Mouse (Mus musculus): Measurements from ENCODE around the gene Lrrc49. TPM values are rescaled to one million over a fixed set of nuclear protein-coding genes. Genes with fewer than 3 reads are reported as not detected.

Lrrc49 gene
- total RNA-seq, 2 experiments from 2014 or later, result 9.4 to 9.5 TPM

GRCm38 (mm10) chr9:60592974-60593373 is 95.0 kb downstream of the Lrrc49 start:
- DNase-seq, result no peak

DNA sequence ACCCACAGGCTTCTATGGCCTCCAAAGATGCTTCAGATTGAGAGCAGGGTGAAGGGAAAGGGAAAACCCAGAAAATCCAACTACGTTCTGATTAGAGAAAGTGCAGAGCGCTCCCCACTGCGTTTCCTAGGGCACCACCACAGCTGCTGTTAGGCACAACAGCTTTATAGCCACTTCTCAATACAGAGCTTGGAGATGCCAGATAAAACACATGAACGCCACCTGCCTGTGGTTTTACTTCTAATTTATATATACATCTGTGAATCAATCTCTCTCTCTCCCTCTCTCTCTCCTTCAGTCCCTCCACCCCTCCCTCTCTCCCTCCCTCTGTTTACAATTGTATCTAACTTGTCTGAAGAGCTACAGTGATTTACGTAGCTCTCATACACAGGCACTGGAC is 95.6 kb downstream of the Lrrc49 start:
- no peak for DNase-seq

DNA sequence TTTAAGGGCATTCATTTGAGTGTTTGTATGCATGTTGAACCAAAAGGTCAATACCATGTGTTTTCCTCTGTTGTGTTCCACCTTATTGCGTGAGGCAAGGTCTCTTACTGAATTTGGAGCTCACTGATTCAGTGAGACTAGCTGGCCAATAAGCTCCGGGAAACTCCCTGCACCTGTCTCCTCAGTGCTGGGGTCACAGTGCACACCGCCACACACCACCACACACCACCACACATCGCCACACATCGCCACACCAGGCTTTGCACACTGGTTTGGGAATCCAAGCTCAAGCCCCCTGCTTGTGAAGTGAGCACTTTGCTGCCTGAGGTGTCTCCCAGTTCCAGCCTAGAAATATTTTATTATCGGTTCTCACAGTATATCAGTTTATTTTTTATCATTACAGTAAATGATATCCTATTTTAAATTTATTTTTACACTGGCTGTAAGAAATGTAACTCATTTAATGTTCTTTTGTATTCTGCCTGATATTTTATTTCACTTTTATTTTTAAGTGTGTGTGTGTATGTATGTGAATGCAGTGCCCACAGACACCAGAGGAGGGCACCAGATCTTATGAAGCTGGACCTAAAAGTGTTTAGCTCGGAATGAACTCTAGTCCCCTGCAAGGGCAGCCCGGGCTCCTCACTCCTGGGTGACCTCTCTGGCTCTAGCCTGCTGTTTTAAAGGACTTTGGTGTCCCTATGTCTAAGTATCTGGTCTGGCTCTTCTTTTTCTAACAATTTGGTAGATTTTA is 96.9 kb downstream of the Lrrc49 start:
- DNase-seq, result no peak

DNA sequence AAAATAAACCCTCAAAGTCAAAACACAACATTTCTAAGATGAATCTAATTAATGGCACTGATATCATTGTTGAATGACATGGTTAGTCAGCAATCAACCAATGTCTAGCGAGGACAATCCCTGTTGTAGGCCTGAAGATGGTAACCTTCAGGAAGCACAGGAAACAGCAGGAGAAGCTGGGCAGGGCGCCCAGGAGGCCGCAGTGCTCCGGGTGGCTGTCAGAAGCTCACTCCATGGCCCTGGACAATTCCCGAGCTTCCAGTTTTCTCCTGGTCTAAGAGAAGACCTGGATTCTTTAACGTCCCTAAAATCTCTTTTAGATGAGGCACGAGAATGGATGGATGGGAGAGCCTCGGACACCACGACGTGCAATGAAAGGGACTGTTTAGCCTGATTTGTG is 99.0 kb downstream of the Lrrc49 start:
- no peak for DNase-seq

GRCm38 (mm10) chr9:60586920-60587319 is 101.0 kb downstream of the Lrrc49 start:
- DNase-seq, result no peak

DNA sequence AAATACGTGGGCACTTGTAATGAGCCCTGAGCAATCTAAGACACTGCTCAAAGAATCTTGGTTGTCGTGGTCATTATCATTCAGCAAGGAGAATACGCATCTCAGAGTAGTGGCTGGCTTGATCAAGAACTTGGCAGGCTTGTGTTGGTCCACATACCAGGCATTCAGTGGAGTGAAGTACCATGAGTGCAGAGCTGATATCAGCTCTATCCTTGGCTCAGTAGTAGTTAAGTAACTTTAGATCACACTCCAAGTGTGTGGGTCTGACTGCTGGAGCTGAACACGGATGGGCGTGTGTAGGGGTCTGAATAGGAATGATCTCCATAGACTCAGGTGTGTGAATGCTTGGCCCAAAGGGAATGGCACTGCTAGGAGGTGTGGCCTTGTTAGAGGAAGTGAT is 102.8 kb downstream of the Lrrc49 start:
- no peak for DNase-seq

DNA sequence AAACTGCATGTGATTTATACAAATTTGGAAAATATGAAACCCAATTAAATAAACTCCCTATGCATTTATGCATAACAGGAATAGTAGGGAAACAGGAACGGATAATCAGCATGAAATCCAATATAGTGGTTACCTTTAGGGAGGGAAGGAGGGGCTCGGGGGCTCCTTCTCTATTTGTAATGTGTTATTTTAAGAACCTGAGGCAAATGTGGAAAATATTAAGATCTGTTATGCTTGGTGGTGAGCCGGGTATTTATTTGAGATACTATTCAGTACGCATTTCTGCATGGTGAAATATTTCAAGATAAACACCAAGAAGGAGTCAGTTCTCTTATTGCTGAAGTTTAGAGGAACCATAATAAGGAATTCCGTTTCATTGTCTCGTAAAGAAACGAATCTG is 105.4 kb downstream of the Lrrc49 start:
- no peak for DNase-seq

DNA sequence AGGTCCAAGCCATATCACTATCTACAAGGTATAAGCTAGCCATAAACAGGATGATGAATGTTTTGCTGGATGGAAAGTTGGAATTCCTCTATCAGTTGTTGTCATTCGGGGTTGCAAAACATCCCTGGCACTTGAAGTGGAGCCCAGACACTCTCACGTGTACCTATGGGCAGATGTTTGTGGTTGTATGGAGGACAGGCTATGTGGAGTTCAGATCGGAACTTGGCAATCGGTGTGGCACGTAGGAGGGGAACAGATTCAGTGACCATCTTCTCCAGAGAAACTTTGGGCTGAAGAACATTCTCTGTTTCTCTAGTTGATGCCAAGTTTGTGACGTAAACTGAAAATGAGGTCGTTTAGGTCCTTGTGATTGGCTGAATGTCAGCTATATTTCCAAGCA is 114.9 kb downstream of the Lrrc49 start:
- DNase-seq, result no peak

- no peak for DNase-seq
Observed at GRCm38 (mm10) chr9:60571725-60572124, 116.2 kb downstream of the Lrrc49 start.

- no peak for DNase-seq
Observed at GRCm38 (mm10) chr9:60571041-60571440, 116.9 kb downstream of the Lrrc49 start.

DNA sequence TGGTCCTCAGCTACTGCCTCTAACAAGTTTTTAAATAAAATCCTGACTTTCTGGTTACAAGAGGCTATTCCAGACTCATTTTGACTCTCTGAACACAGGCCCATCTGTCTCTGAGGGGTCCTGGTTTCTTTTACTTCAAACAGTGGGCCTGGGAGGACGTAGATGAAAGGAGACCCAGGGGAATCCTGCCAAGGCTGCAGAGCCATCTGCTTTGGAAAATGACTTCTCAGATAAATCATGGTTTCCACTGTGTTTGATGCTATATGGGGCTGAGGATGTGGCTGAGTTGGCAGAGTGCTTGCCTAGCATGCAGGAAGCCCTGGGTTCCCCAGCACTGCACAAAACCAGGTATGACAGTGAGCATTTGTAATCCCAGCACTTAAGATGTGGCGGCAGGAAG is 118.6 kb downstream of the Lrrc49 start:
- no peak for DNase-seq

GRCm38 (mm10) chr9:60563809-60564208 is 124.1 kb downstream of the Lrrc49 start:
- no peak for DNase-seq

DNA sequence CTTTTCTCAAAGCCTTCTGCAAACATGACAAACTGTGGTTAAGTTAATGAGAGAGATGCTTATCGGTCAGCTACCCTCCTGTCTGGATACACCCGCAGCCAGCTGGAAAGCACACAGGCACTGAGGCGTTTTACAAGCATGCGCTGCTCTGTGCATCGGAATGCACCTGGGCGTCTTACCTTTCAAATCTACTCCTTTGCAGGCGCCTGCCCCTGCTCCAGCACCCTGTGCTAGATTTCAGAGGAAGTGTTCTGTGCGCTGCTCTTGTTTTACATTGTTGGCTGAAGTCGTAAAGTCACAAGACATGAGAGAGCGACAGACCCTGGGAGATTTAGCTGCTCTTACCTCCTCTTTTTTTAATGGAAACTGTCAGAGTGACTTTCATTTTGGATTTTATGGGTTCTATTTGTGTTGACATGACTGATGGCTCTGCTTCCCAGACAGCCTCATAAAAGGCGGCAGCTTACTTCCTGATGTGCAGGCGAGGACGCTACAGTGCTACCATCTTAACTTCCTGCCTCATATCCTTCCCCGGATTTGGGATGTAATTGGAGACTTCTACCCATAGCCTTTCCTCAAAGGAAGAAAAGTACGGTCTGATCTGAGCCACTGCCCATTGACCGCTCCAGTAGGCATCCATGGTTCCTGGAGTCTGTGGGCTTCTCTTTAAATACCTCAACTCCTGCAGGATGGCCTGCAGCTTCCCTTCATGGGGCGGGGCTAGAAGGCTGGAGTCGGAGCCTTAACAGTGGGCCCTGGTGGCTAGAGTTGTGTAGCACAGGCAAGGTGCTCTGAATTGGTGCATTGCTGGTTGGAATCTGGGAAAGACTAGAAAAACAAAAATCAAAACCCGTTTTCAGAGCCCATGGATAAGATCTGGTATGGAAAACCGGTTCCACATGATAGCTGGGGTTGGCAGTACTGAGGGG is 125.3 kb downstream of the Lrrc49 start:
- no peak for DNase-seq

DNA sequence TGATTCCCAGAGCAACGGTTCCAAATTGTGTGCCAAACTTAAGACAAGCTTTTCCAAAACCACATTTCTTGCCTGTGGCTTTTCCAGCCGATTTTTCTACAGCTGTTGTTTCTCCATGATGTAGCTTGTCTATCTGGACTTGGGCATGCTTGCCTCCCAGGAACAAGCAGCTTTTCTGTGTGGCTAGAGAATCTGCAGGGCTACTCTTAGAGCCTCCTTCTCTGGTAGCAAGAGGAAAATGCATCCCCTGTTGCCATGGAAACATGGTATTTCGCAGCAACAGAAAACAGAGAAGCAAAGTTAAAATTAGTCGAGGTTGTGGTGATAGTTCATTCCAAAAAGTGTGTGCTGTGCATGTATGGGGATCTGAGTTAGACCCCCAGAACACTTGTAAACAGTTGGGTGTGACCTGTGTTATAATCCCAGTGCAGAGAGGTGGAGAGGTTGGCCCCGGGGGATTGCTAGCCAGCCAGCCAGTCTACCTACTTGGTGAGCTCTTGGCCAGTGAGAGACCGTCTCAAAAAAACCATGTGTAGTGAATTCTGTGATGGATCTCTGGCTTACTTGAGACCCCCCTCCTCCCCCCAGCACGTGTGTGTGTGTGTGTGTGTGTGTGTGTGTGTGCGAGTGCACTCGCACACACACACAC is 126.2 kb downstream of the Lrrc49 start:
- peak; percentile 16 for DNase-seq

GRCm38 (mm10) chr9:60558507-60558906 is 129.5 kb downstream of the Lrrc49 start:
- no peak for DNase-seq

- DNase-seq, result no peak
Observed at GRCm38 (mm10) chr9:60551238-60551637, 136.7 kb downstream of the Lrrc49 start.

DNA sequence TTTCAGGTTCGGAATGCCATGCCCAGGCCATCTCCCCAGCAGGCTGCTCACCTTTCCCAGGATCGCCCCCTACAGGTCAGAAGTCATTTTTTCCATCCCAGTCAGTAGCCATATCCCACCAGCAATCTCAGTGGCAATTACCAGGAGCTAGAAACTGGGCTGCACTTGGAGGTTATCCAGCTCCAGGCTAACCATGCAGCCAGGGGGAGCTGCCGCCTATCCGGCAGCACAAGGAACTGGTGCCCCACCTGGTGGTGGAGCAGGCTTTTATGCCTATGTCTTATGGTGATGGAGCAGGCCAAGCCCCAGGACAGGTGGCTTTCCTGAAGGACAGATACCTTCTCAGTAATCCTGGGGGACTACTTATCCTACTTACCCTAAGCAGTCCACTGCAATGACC is 139.8 kb downstream of the Lrrc49 start:
- peak; percentile 75 for DNase-seq

- DNase-seq, result no peak
Observed at GRCm38 (mm10) chr9:60546169-60546568, 141.8 kb downstream of the Lrrc49 start.

- no peak for DNase-seq
Observed at GRCm38 (mm10) chr9:60545361-60546096, 142.4 kb downstream of the Lrrc49 start.

DNA sequence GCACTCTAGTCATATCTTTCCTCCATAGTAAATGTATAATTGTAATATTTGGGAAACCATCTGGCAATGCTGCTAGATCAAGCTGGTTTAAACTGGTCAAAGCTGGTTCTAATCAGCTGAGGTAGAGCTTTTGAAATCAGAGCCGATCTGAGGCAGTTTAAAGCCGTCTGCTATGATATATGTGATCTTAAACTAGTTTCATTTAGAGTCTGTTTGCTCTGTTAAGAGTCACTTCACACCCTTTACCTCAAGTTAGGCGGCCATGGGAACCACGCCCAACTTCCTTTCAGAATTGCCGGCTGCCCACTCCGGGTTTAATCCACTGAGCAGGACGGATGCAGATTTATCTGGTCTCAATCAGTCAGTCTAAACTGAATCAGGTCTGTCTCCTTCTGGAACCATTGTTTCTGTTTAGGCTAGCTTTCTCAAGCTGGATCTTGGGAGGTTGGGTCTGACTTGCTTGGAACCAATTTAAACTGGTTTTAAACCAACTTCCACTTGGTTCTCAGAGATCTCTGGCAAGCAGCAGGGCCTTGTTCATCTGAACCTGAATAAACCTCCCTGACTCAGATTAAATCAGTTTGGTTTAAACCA is 144.4 kb downstream of the Lrrc49 start:
- no peak for DNase-seq

GRCm38 (mm10) chr9:60530310-60530709 is 157.6 kb downstream of the Lrrc49 start:
- DNase-seq, result no peak
